Mouse (Mus musculus) hindbrain, embryonic 14.5 days (tissue): ENCODE data around the gene Tanc1. TPM values are rescaled to one million over a fixed set of nuclear protein-coding genes. Genes with fewer than 3 reads are reported as not detected.

Experiments used
- ATAC-seq: fragments of 200-750 bp; cut with Nextera tagmentation; 2 replicates; pipeline ENCODE4 v1.8.0; 2017; ENCODE audit warnings: moderate number of reproducible peaks, mild to moderate bottlenecking, moderate TSS enrichment, moderate library complexity; ENCODE audit not compliant: low FRiP score
- DNase-seq: peaks from one replicate; pipeline ENCODE4 v3.0.0-alpha.2; 2015; ENCODE audit warnings: low spot score
- H3K27ac ChIP-seq: fragments of 300-500 bp; sonication (generic); 2 replicates; pipeline ENCODE4 v1.5.1; 2014; ENCODE audit warnings: mild to moderate bottlenecking, moderate library complexity
- H3K27me3 ChIP-seq: fragments of 300-500 bp; sonication (generic); 2 replicates; pipeline ENCODE4 v1.6.1; 2014; ENCODE audit warnings: mild to moderate bottlenecking, low read length, mixed read lengths; ENCODE audit not compliant: control insufficient read depth, insufficient read depth
- H3K36me3 ChIP-seq: fragments of 300-500 bp; sonication (generic); replicated peaks from 2 replicates; pipeline ENCODE4 v1.6.1; 2014; ENCODE audit not compliant: control insufficient read depth, insufficient read depth
- H3K4me1 ChIP-seq: fragments of 300-500 bp; sonication (generic); replicated peaks from 2 replicates; pipeline ENCODE4 v1.6.1; 2014; ENCODE audit warnings: antibody characterized with exemption, low read length, mixed read lengths; ENCODE audit not compliant: control insufficient read depth, insufficient read depth
- H3K4me2 ChIP-seq: fragments of 300-500 bp; sonication (generic); replicated peaks from 2 replicates; pipeline ENCODE4 v1.6.1; 2014; ENCODE audit warnings: mild to moderate bottlenecking, moderate library complexity
- H3K4me3 ChIP-seq: fragments of 300-500 bp; sonication (generic); replicated peaks from 2 replicates; pipeline ENCODE4 v1.5.1; 2014; ENCODE audit warnings: mild to moderate bottlenecking, low read length
- H3K9ac ChIP-seq: fragments of 300-500 bp; sonication (generic); 2 replicates; pipeline ENCODE4 v1.6.1; 2014
- H3K9me3 ChIP-seq: fragments of 300-500 bp; sonication (generic); 2 replicates; pipeline ENCODE4 v1.6.1; 2016; ENCODE audit warnings: low read length; ENCODE audit not compliant: control insufficient read depth
- WGBS: fragments of 180-500 bp; shearing (Covaris S2); extraction: QIAGEN DNeasy Blood & Tissue Kit; methylation state at CpG from one replicate; pipeline ENCODE4 v1.1.7; 2014; 5-methylcytosine and 5-hydroxymethylcytosine counted together
- polyA plus RNA-seq: library from polyadenylated mRNA; unstranded; fragments of >200 nt; fragmentation: Nextera tagmentation; extraction: Ambion mirVana; gene quantifications from 2 replicates; pipeline ENCODE4 v1.2.1, GENCODE M21; 2014

Gene Tanc1
- polyA plus RNA-seq, 1 experiment from 2014 or later, result 7.9 TPM

- Histone ChIP-seq H3K27me3 (no peaks in the 10 kb centered on the region), H3K9me3 (no peaks in the 10 kb centered on the region), H3K9ac (no peak overlapping the region), H3K36me3 (no peaks in the 10 kb centered on the region), H3K27ac (no peak overlapping the region), H3K4me3 (no peak overlapping the region), H3K4me1 (no peaks in the 10 kb centered on the region), H3K4me2 (no peak overlapping the region)
- DNase-seq, result no peak
- WGBS, result 87% methylated on average over 10 of the region's 10 CpGs
- ATAC-seq, result no peak
Observed at GRCm38 (mm10) chr2:59779355-59779754, 167.5 kb downstream of the Tanc1 start.

- WGBS, result 89% methylated on average over 5 of the region's 5 CpGs
- H3K36me3 ChIP-seq, result no peaks in the 10 kb centered on the region
- no peak for DNase-seq
- no peaks in the 10 kb centered on the region for H3K9me3 ChIP-seq
- no peak overlapping the region for H3K4me2 ChIP-seq
- H3K9ac ChIP-seq, result no peak overlapping the region
- no peak overlapping the region for H3K27ac ChIP-seq
- ATAC-seq, result no peak
- H3K4me3 ChIP-seq, result no peak overlapping the region
- no peaks in the 10 kb centered on the region for H3K4me1 ChIP-seq
- no peaks in the 10 kb centered on the region for H3K27me3 ChIP-seq
Observed at GRCm38 (mm10) chr2:59780240-59780639, 168.4 kb downstream of the Tanc1 start.

- Histone ChIP-seq H3K36me3 (no peaks in the 10 kb centered on the region), H3K4me2 (no peak overlapping the region), H3K4me1 (no peaks in the 10 kb centered on the region), H3K27ac (no peak overlapping the region), H3K4me3 (no peak overlapping the region), H3K9me3 (no peaks in the 10 kb centered on the region), H3K9ac (no peak overlapping the region), H3K27me3 (no peaks in the 10 kb centered on the region)
- DNase-seq (no peak), ATAC-seq (0 out of 2 replicates have a peak, but pooled peaks have one; percentile 24)
- 67% methylated on average over 12 of the region's 12 CpGs for WGBS
Observed at GRCm38 (mm10) chr2:59783055-59783831, 171.4 kb downstream of the Tanc1 start.

- Histone ChIP-seq H3K27me3 (no peaks in the 10 kb centered on the region), H3K9ac (no peak overlapping the region), H3K9me3 (no peaks in the 10 kb centered on the region), H3K4me2 (no peak overlapping the region), H3K36me3 (no peaks in the 10 kb centered on the region), H3K4me1 (no peaks in the 10 kb centered on the region), H3K4me3 (no peak overlapping the region), H3K27ac (no peak overlapping the region)
- WGBS, result 91% methylated on average over 12 of the region's 12 CpGs
- DNase-seq (no peak), ATAC-seq (no peak)
Observed at GRCm38 (mm10) chr2:59783832-59784627, 172.2 kb downstream of the Tanc1 start.

- no peak for ATAC-seq
Observed at GRCm38 (mm10) chr2:59784628-59784883, 172.7 kb downstream of the Tanc1 start.

GRCm38 (mm10) chr2:59785597-59785996, 173.8 kb downstream of the Tanc1 start:
- Histone ChIP-seq H3K27ac (no peak overlapping the region), H3K9ac (no peak overlapping the region), H3K4me3 (no peak overlapping the region), H3K36me3 (no peaks in the 10 kb centered on the region), H3K4me1 (no peaks in the 10 kb centered on the region), H3K9me3 (no peaks in the 10 kb centered on the region), H3K4me2 (no peak overlapping the region), H3K27me3 (no peaks in the 10 kb centered on the region)
- 86% methylated on average over 13 of the region's 13 CpGs for WGBS
- ATAC-seq, result no peak
- DNase-seq, result no peak

More at GRCm38 (mm10) chr2:59784628-59784883, 172.7 kb downstream of the Tanc1 start:
- H3K9me3 ChIP-seq, result no peaks in the 10 kb centered on the region
- WGBS, result 92% methylated on average over 6 of the region's 6 CpGs
- H3K27ac ChIP-seq, result no peak overlapping the region
- no peaks in the 10 kb centered on the region for H3K27me3 ChIP-seq
- H3K9ac ChIP-seq, result no peak overlapping the region
- H3K4me3 ChIP-seq, result no peak overlapping the region
- H3K36me3 ChIP-seq, result no peaks in the 10 kb centered on the region
- DNase-seq, result no peak
- H3K4me1 ChIP-seq, result no peaks in the 10 kb centered on the region
- no peak overlapping the region for H3K4me2 ChIP-seq

GRCm38 (mm10) chr2:59788704-59789500, 177.1 kb downstream of the Tanc1 start:
- Histone ChIP-seq H3K27me3 (no peaks in the 10 kb centered on the region), H3K9me3 (no peaks in the 10 kb centered on the region), H3K4me2 (no peak overlapping the region), H3K9ac (no peak overlapping the region), H3K27ac (no peak overlapping the region), H3K36me3 (no peaks in the 10 kb centered on the region), H3K4me1 (no peaks in the 10 kb centered on the region), H3K4me3 (no peak overlapping the region)
- WGBS, result 61% methylated on average over 7 of the region's 7 CpGs
- DNase-seq (no peak), ATAC-seq (no peak)

- 85% methylated on average over 8 of the region's 8 CpGs for WGBS
- H3K4me1 ChIP-seq, result no peaks in the 10 kb centered on the region
- H3K4me2 ChIP-seq, result no peak overlapping the region
- H3K27ac ChIP-seq, result no peak overlapping the region
- H3K36me3 ChIP-seq, result no peaks in the 10 kb centered on the region
- H3K9ac ChIP-seq, result no peak overlapping the region
- no peaks in the 10 kb centered on the region for H3K27me3 ChIP-seq
- H3K9me3 ChIP-seq, result no peaks in the 10 kb centered on the region
- DNase-seq (no peak), ATAC-seq (no peak)
- H3K4me3 ChIP-seq, result no peak overlapping the region
Observed at GRCm38 (mm10) chr2:59791596-59791995, 179.8 kb downstream of the Tanc1 start.

- no peak overlapping the region for H3K4me2 ChIP-seq
- H3K4me1 ChIP-seq, result no peaks in the 10 kb centered on the region
- no peaks in the 10 kb centered on the region for H3K27me3 ChIP-seq
- H3K27ac ChIP-seq, result no peak overlapping the region
- H3K4me3 ChIP-seq, result no peak overlapping the region
- no peaks in the 10 kb centered on the region for H3K9me3 ChIP-seq
- 83% methylated on average over 9 of the region's 9 CpGs for WGBS
- DNase-seq (no peak), ATAC-seq (no peak)
- H3K9ac ChIP-seq, result no peak overlapping the region
- H3K36me3 ChIP-seq, result no peaks in the 10 kb centered on the region
Observed at GRCm38 (mm10) chr2:59793337-59793736, 181.5 kb downstream of the Tanc1 start.
